Mouse (Mus musculus) liver, adult 2 months (tissue): ENCODE results near the gene Ggnbp2.
A peak's percentile ranks its signal among the peaks of the same experiment; 100 is the strongest.

Source experiments
- CTCF ChIP-seq: fragments of 200-500 bp; IDR thresholded peaks from 2 replicates; pipeline ENCODE4 v1.5.1; 2011; ENCODE audit warnings: low read depth, low read length, control low read depth
- POLR2A ChIP-seq: fragments of 200-500 bp; IDR thresholded peaks from 2 replicates; pipeline ENCODE4 v1.6.1; 2011; ENCODE audit warnings: low read length, control low read depth; ENCODE audit not compliant: insufficient read depth; ENCODE audit errors: extremely low read depth

DNA sequence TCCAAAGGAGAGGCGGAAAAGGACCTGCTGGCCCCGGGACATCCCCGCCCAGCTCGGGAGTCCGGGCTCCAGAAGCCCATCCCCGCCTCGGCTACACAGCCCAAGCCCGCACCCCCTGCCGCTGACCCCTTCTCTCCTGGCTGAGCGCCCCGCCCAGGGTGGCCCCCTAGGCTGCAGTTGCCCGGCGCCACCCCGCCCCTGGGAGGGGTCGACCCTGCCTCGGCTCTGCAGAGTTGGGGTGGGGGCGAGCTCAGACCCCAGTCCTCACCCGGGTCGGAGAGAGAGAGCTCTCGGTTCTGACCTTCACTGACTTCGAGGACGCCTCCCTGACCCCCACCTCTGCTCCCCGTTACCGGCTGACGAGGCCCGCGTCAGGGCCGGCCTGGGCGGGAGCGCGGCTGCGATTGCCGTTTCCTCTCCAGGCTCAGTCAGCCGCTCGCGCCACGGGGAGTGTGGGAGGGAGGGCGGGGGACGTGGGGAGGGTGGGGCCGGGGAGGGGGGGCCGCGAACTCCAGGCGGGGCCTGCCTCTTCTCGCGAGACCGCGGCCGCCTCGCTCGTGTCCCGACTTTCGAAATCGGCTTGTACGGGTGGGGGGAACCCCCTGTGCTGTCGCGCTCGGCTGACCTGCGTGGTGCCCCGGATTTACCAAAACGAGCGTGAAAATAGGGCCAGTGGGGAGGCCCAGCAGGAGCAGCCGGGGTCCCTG, at the start of gene Ggnbp2:
- TF ChIP-seq CTCF (no peak), POLR2A (peak; percentile 58; the same call in 1 of the 2 replicates)
